Mouse (Mus musculus): ENCODE data around the gene Pigu. TPM values are rescaled to one million over a fixed set of nuclear protein-coding genes. Genes with fewer than 3 reads are reported as not detected.

Pigu gene
- polyA plus RNA-seq, 1 experiment from 2014 or later: 60.2 TPM

DNA sequence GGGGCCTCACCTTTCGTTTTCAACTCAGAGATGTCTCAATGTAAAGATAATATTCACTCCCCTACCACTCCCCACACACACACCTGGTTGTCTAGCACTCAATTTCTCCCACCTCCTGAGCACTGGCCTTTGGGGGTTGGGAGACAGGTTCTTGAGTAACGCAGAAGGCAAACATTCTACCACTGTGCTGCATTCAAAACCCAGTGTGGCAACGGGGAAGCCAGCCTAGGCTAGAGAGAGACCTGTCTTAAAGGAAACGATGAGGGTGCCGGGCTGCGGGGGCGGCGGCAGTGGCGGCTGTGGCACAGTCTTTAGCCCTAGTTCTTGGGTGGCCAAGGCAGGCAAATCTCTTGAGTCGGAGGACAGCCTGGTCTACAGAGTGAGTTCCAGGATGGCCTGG lies 19.0 kb upstream of the Pigu start:
- no peaks in the 10 kb centered on the region for H3K9me3 ChIP-seq (ENCODE audit: control insufficient read depth, low read length)
- peaks cover 6% of the 10 kb centered on the region for H3K4me1 ChIP-seq (replicated peaks; ENCODE audit: control insufficient read depth, insufficient read depth, low read length)
- H3K36me3 ChIP-seq (ENCODE audit: control insufficient read depth, insufficient read depth, low read length): no peaks in the 10 kb centered on the region
- 77% methylated on average over 10 of the region's 10 CpGs for WGBS
- ATAC-seq (replicated peaks; ENCODE audit: low FRiP score, low TSS enrichment, low read depth): no peak
- DNase-seq (ENCODE audit: low spot score): no peak
- H3K4me2 ChIP-seq (ENCODE audit: low read length): no peak overlapping the region
- H3K4me3 ChIP-seq (ENCODE audit: low read depth, low read length): no peak overlapping the region
- H3K9ac ChIP-seq (ENCODE audit: low read length): no peak overlapping the region
- H3K27ac ChIP-seq (ENCODE audit: low read depth): no peak overlapping the region
- H3K27me3 ChIP-seq (replicated peaks; ENCODE audit: control insufficient read depth, insufficient read depth, low read length): 0 out of 2 replicates have a peak, but pooled peaks cover 8% of the 10 kb centered on the region

GRCm38 (mm10) chr2:155374521-155374920 lies 17.3 kb upstream of the Pigu start:
- ATAC-seq (replicated peaks; ENCODE audit: low FRiP score, low TSS enrichment, low read depth) (no peak), DNase-seq (ENCODE audit: low spot score) (no peak)
- no peaks in the 10 kb centered on the region for H3K36me3 ChIP-seq (ENCODE audit: control insufficient read depth, insufficient read depth, low read length)
- H3K9ac ChIP-seq (ENCODE audit: low read length): no peak overlapping the region
- no peak overlapping the region for H3K27ac ChIP-seq (ENCODE audit: low read depth)
- H3K9me3 ChIP-seq (ENCODE audit: control insufficient read depth, low read length): no peaks in the 10 kb centered on the region
- H3K4me2 ChIP-seq (ENCODE audit: low read length): no peak overlapping the region
- H3K27me3 ChIP-seq (replicated peaks; ENCODE audit: control insufficient read depth, insufficient read depth, low read length): no peaks in the 10 kb centered on the region
- H3K4me1 ChIP-seq (replicated peaks; ENCODE audit: control insufficient read depth, insufficient read depth, low read length): peaks cover 8% of the 10 kb centered on the region
- H3K4me3 ChIP-seq (ENCODE audit: low read depth, low read length): no peak overlapping the region

DNA sequence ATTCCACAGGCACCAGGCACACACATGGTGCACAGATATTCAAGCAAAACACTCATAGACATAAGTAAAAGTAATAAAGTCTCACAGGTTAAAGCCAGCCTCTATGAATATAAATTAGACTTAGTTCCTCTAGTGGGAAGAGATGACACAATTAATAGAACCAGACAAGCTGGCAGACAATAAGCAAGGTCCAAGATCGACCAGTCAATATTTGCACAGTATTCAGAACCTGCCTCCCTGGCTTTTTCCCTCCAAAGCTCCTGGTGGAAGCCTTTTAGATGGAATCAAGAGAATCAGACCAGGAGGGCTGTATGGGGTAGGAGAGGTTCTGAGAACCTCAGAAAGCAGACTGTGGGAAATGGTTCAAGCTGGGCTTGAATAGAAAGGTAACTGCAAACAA lies 16.7 kb upstream of the Pigu start:
- ATAC-seq (replicated peaks; ENCODE audit: low FRiP score, low TSS enrichment, low read depth): no peak
- Histone ChIP-seq H3K36me3 (ENCODE audit: control insufficient read depth, insufficient read depth, low read length) (no peaks in the 10 kb centered on the region), H3K27ac (ENCODE audit: low read depth) (no peak overlapping the region), H3K9ac (ENCODE audit: low read length) (no peak overlapping the region), H3K4me2 (ENCODE audit: low read length) (no peak overlapping the region), H3K4me1 (replicated peaks; ENCODE audit: control insufficient read depth, insufficient read depth, low read length) (peaks cover 14% of the 10 kb centered on the region), H3K27me3 (replicated peaks; ENCODE audit: control insufficient read depth, insufficient read depth, low read length) (no peaks in the 10 kb centered on the region), H3K9me3 (ENCODE audit: control insufficient read depth, low read length) (no peaks in the 10 kb centered on the region), H3K4me3 (ENCODE audit: low read depth, low read length) (no peak overlapping the region)
- 62% methylated on average over 1 of the region's 1 CpGs for WGBS
- no peak for DNase-seq (ENCODE audit: low spot score)

GRCm38 (mm10) chr2:155373302-155373701 lies 16.1 kb upstream of the Pigu start:
- ATAC-seq (replicated peaks; ENCODE audit: low FRiP score, low TSS enrichment, low read depth) (no peak), DNase-seq (ENCODE audit: low spot score) (no peak)
- H3K27me3 ChIP-seq (replicated peaks; ENCODE audit: control insufficient read depth, insufficient read depth, low read length): no peaks in the 10 kb centered on the region
- H3K4me3 ChIP-seq (ENCODE audit: low read depth, low read length): no peak overlapping the region
- H3K9me3 ChIP-seq (ENCODE audit: control insufficient read depth, low read length): no peaks in the 10 kb centered on the region
- H3K9ac ChIP-seq (ENCODE audit: low read length): no peak overlapping the region
- no peak overlapping the region for H3K4me2 ChIP-seq (ENCODE audit: low read length)
- no peaks in the 10 kb centered on the region for H3K36me3 ChIP-seq (ENCODE audit: control insufficient read depth, insufficient read depth, low read length)
- H3K27ac ChIP-seq (ENCODE audit: low read depth): no peak overlapping the region
- WGBS: 78% methylated on average over 1 of the region's 1 CpGs
- peaks cover 15% of the 10 kb centered on the region for H3K4me1 ChIP-seq (replicated peaks; ENCODE audit: control insufficient read depth, insufficient read depth, low read length)

DNA sequence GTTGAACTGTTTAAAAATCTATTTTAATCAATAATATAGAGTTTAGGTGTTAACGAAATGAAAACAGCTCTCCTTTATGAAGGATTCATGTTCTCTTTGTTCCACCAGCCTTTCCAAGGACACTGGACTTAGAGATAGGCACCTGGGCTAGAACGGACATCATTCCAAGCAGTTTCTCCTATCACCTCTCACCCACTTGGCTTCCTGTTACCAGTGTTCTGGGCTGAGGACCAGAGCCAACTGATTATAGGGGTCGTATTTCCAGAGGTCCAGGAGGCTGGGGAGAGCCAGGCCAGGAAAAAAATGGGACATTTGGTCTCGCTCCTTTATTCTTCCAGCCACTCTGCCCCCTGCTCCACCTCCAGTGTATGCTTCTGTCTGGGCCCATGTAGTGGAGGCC lies 15.2 kb upstream of the Pigu start:
- DNase-seq (ENCODE audit: low spot score) (no peak), ATAC-seq (replicated peaks; ENCODE audit: low FRiP score, low TSS enrichment, low read depth) (no peak)
- no peak overlapping the region for H3K9ac ChIP-seq (ENCODE audit: low read length)
- WGBS: 64% methylated on average over 4 of the region's 4 CpGs
- H3K27ac ChIP-seq (ENCODE audit: low read depth): no peak overlapping the region
- no peak overlapping the region for H3K4me3 ChIP-seq (ENCODE audit: low read depth, low read length)
- H3K27me3 ChIP-seq (replicated peaks; ENCODE audit: control insufficient read depth, insufficient read depth, low read length): no peaks in the 10 kb centered on the region
- H3K4me2 ChIP-seq (ENCODE audit: low read length): no peak overlapping the region
- peaks cover 15% of the 10 kb centered on the region for H3K4me1 ChIP-seq (replicated peaks; ENCODE audit: control insufficient read depth, insufficient read depth, low read length)
- H3K36me3 ChIP-seq (ENCODE audit: control insufficient read depth, insufficient read depth, low read length): no peaks in the 10 kb centered on the region
- no peaks in the 10 kb centered on the region for H3K9me3 ChIP-seq (ENCODE audit: control insufficient read depth, low read length)

- Histone ChIP-seq H3K9ac (ENCODE audit: low read length) (no peak overlapping the region), H3K9me3 (ENCODE audit: control insufficient read depth, low read length) (no peaks in the 10 kb centered on the region), H3K36me3 (ENCODE audit: control insufficient read depth, insufficient read depth, low read length) (no peaks in the 10 kb centered on the region), H3K4me1 (replicated peaks; ENCODE audit: control insufficient read depth, insufficient read depth, low read length) (peaks cover 15% of the 10 kb centered on the region), H3K27me3 (replicated peaks; ENCODE audit: control insufficient read depth, insufficient read depth, low read length) (no peaks in the 10 kb centered on the region), H3K4me3 (ENCODE audit: low read depth, low read length) (no peak overlapping the region), H3K27ac (ENCODE audit: low read depth) (peak overlapping the region; percentile 72), H3K4me2 (ENCODE audit: low read length) (no peak overlapping the region)
- ATAC-seq (replicated peaks; ENCODE audit: low FRiP score, low TSS enrichment, low read depth) (no peak), DNase-seq (ENCODE audit: low spot score) (peak; percentile 60)
- WGBS: 20% methylated on average over 7 of the region's 7 CpGs
Measured at GRCm38 (mm10) chr2:155369333-155369883, 12.2 kb upstream of the Pigu start.

DNA sequence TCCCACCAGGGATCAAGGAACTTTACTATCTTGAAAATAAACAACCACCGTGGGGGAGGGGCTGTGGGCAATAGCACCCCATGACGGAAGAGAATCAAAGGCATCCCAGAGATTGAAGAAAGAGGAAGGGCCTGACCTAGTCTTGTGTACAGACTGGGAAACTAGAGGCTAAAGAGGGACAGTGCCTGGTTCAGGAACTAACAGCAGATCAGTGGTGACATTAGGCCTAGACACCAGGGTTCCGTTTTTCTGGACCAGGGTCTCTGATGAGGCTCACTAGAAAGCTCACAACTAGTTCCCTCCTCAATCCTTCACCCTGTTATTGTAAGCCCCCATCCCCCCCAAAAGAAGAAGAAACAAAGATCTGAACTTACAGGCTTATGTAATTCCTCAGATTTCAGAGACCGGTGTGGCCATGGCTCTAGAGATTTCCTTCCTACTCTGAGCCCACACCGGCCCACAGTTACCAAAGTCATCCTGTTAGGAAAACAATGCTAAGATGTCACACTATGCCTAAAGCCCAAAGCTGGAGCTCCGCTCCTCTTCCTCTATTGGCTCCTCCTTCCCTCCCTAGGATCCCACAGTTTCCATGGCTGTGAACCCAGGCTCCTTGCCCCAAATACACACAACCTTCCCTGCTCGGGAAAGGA lies 10.5 kb upstream of the Pigu start:
- no peak overlapping the region for H3K4me3 ChIP-seq (ENCODE audit: low read depth, low read length)
- no peaks in the 10 kb centered on the region for H3K36me3 ChIP-seq (ENCODE audit: control insufficient read depth, insufficient read depth, low read length)
- ATAC-seq (replicated peaks; ENCODE audit: low FRiP score, low TSS enrichment, low read depth) (no peak), DNase-seq (ENCODE audit: low spot score) (no peak)
- no peak overlapping the region for H3K9ac ChIP-seq (ENCODE audit: low read length)
- H3K4me1 ChIP-seq (replicated peaks; ENCODE audit: control insufficient read depth, insufficient read depth, low read length): peaks cover 15% of the 10 kb centered on the region
- no peak overlapping the region for H3K4me2 ChIP-seq (ENCODE audit: low read length)
- WGBS: 82% methylated on average over 7 of the region's 7 CpGs
- no peak overlapping the region for H3K27ac ChIP-seq (ENCODE audit: low read depth)
- H3K27me3 ChIP-seq (replicated peaks; ENCODE audit: control insufficient read depth, insufficient read depth, low read length): no peaks in the 10 kb centered on the region
- no peaks in the 10 kb centered on the region for H3K9me3 ChIP-seq (ENCODE audit: control insufficient read depth, low read length)

DNA sequence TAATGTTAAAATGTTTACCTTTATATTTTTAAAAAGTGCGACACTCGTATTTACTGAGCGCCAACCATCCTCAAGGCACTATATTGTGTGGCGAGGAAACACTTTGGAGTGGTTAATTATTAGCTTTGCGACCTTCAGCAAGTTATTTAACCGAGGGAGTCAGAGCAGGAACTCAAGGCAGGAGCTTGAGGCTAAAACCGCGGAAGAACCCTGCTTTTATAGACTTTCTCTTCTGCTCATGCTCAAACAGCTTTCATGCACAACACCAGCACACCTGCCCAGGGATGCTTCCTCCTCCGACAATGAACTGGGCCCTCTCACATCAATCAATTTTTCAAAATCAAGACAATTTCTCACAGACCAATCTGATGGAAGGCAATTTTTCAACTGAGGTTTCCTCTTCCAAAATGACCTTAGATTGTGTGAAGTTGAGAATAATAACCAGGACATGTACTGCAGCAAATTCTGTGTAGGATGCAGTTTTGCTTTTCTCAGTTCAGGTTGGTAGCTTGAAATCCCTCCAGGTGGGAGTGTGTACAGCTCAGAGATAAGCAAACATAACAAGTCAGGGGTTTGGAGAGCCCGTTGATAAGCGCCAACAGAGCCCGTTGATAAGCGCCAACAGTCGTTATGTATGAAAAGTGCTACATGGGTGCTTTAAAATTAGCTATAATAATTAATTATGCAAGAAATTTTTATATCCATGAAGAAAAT lies 613 bp upstream of the Pigu start:
- Histone ChIP-seq H3K4me1 (replicated peaks; ENCODE audit: control insufficient read depth, insufficient read depth, low read length) (0 out of 2 replicates have a peak, but pooled peaks cover 5% of the 10 kb centered on the region), H3K9ac (ENCODE audit: low read length) (peak overlapping the region; percentile 37; the same call in 1 of the 2 replicates), H3K4me3 (ENCODE audit: low read depth, low read length) (peak overlapping the region; percentile 85), H3K4me2 (ENCODE audit: low read length) (peak overlapping the region; percentile 57), H3K27ac (ENCODE audit: low read depth) (peak overlapping the region; percentile 59; the same call in 1 of the 2 replicates), H3K9me3 (ENCODE audit: control insufficient read depth, low read length) (no peaks in the 10 kb centered on the region), H3K27me3 (replicated peaks; ENCODE audit: control insufficient read depth, insufficient read depth, low read length) (no peaks in the 10 kb centered on the region), H3K36me3 (ENCODE audit: control insufficient read depth, insufficient read depth, low read length) (no peaks in the 10 kb centered on the region)
- DNase-seq (ENCODE audit: low spot score) (peak; percentile 59), ATAC-seq (replicated peaks; ENCODE audit: low FRiP score, low TSS enrichment, low read depth) (peak; percentile 85)
- 25% methylated on average over 14 of the region's 14 CpGs for WGBS

Data from intestine, embryonic 14.5 days (tissue).